Mouse (Mus musculus): ENCODE measurements at regions not wholly inside any gene's neighbourhood (a gene's known extent, or its start where the extent isn't known, plus 50 kb on each side); places are given as distances from the start of the nearest gene placed in this dataset.

- Histone ChIP-seq H3K4me1 (replicated peaks) (peaks cover 18% of the 10 kb centered on the region; the same call in 1 of the 2 replicates), H3K9ac (no peak overlapping the region), H3K36me3 (no peaks in the 10 kb centered on the region), H3K4me2 (no peak overlapping the region), H3K4me3 (no peak overlapping the region), H3K27ac (replicated peaks) (no peak overlapping the region), H3K27me3 (peaks cover 6% of the 10 kb centered on the region), H3K9me3 (peaks cover 11% of the 10 kb centered on the region; the same call in 1 of the 2 replicates)
- no peak for ATAC-seq (ENCODE audit: low read depth)
- WGBS, result 76% methylated on average over 4 of the region's 4 CpGs
These were observed 237.8 kb upstream of the Prok2 start for GRCm38 (mm10) chr6:99964007-99964406.

- Histone ChIP-seq H3K4me1 (replicated peaks) (peaks cover 11% of the 10 kb centered on the region; the same call in 1 of the 2 replicates), H3K27ac (replicated peaks) (no peak overlapping the region), H3K27me3 (peaks cover 21% of the 10 kb centered on the region), H3K9me3 (no peaks in the 10 kb centered on the region), H3K36me3 (no peaks in the 10 kb centered on the region), H3K4me3 (no peak overlapping the region), H3K9ac (no peak overlapping the region), H3K4me2 (no peak overlapping the region)
- no peak for ATAC-seq (ENCODE audit: low read depth)
- 75% methylated on average over 4 of the region's 4 CpGs for WGBS
These were observed 233.2 kb upstream of the Prok2 start for GRCm38 (mm10) chr6:99959371-99959770.

GRCm38 (mm10) chr6:99954832-99955830 is 228.9 kb upstream of the Prok2 start:
- ATAC-seq (ENCODE audit: low read depth), result no peak
- Histone ChIP-seq H3K27ac (replicated peaks) (no peak overlapping the region), H3K36me3 (no peaks in the 10 kb centered on the region), H3K4me2 (no peak overlapping the region), H3K9me3 (no peaks in the 10 kb centered on the region), H3K9ac (no peak overlapping the region), H3K4me3 (no peak overlapping the region), H3K4me1 (replicated peaks) (peaks cover 11% of the 10 kb centered on the region; the same call in 1 of the 2 replicates), H3K27me3 (peaks cover 19% of the 10 kb centered on the region)
- 78% methylated on average over 22 of the region's 22 CpGs for WGBS

DNA sequence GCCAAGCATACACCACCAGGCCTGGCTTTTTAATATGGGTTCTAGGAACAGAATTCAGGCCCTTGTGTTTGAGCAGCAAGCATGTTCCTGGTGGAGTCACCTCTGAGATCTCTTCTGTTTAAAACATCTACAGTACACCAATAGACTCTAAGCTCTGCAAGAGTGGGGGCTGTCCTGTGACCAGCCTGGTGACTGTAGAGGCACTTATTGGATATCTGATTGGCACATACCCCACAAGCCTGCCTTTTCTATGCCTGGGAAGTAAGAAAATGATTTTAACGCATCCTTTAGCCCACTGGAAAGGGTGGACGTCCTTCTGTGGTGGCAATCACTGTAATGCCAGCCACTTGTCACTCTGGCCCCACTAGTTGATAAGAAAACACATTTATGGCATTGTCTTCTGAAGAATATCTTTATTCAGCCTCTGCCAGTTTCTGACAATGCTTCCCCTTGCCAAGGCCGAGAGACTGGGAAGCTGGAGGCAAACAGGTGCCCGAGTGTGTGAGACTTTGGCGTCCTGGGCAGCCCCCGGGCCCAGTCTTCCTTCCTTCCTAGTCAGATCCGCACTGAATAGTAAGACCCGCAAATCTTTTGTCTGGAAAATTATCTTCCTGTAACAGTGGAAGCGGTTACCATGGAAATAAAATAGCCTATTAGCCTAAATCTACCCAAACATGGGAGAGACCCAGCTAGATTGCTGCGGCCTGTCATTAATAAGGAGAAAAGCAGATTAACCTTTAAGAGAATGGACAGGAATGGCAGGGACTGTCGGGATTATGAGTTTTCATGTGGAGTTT is 228.0 kb upstream of the Prok2 start:
- Histone ChIP-seq H3K4me3 (no peak overlapping the region), H3K27me3 (peaks cover 26% of the 10 kb centered on the region), H3K27ac (replicated peaks) (no peak overlapping the region), H3K36me3 (no peaks in the 10 kb centered on the region), H3K9me3 (no peaks in the 10 kb centered on the region), H3K4me2 (no peak overlapping the region), H3K4me1 (replicated peaks) (peaks cover 8% of the 10 kb centered on the region; the same call in 1 of the 2 replicates), H3K9ac (no peak overlapping the region)
- 69% methylated on average over 11 of the region's 11 CpGs for WGBS
- no peak for ATAC-seq (ENCODE audit: low read depth)

GRCm38 (mm10) chr6:99950811-99951210 is 224.6 kb upstream of the Prok2 start:
- no peaks in the 10 kb centered on the region for H3K36me3 ChIP-seq
- peaks cover 33% of the 10 kb centered on the region for H3K27me3 ChIP-seq
- H3K4me3 ChIP-seq, result no peak overlapping the region
- ATAC-seq (ENCODE audit: low read depth), result no peak
- H3K4me2 ChIP-seq, result no peak overlapping the region
- no peaks in the 10 kb centered on the region for H3K9me3 ChIP-seq
- 90% methylated on average over 8 of the region's 8 CpGs for WGBS
- H3K4me1 ChIP-seq (replicated peaks), result peaks cover 8% of the 10 kb centered on the region; the same call in 1 of the 2 replicates
- H3K9ac ChIP-seq, result no peak overlapping the region
- H3K27ac ChIP-seq (replicated peaks), result no peak overlapping the region

DNA sequence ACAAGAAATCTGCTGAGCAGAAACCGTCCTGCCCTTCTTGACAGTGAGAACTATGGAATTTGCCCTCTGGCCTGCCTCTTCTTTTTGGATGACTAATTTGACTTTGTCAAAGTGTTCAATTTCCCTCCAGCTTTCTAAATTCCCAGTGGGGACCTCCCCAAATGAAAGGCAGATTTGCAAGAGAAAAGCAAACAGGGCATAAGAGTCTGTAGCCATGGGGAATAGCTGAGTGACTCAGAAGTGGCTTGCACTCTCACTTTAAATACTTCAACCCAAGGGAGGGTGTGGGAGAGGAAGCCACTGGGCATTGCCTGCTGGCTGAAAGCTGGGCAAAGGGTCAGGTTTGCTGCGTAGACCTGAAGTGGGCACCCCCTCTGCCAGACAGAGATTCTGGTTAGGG is 220.7 kb upstream of the Prok2 start:
- Histone ChIP-seq H3K4me3 (no peak overlapping the region), H3K27me3 (peaks cover 56% of the 10 kb centered on the region), H3K9ac (no peak overlapping the region), H3K4me2 (no peak overlapping the region), H3K9me3 (no peaks in the 10 kb centered on the region), H3K27ac (replicated peaks) (no peak overlapping the region), H3K4me1 (replicated peaks) (no peaks in the 10 kb centered on the region), H3K36me3 (no peaks in the 10 kb centered on the region)
- 64% methylated on average over 2 of the region's 2 CpGs for WGBS
- ATAC-seq (ENCODE audit: low read depth), result no peak

DNA sequence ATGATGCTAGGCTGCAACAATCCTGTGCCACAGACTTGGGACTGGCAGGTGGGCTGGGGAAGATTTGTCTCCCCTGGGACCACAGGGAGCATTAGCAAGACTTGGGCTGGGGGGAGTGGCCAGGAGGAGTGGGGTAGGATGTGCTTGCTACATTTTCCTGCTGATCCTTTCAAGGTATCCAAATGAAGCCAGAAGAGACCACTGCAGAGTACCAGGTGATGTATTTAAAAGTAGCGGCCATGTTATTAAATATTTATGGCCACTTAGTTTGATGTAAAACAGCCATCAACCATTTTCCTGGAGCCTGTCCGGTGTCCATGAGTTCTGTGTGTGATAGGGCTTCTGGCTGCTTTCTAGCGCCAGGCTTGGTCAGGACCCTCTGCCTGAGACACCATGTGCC is 220.3 kb upstream of the Prok2 start:
- Histone ChIP-seq H3K36me3 (no peaks in the 10 kb centered on the region), H3K27ac (replicated peaks) (no peak overlapping the region), H3K4me2 (no peak overlapping the region), H3K27me3 (peaks cover 59% of the 10 kb centered on the region), H3K4me3 (no peak overlapping the region), H3K4me1 (replicated peaks) (no peaks in the 10 kb centered on the region), H3K9me3 (no peaks in the 10 kb centered on the region), H3K9ac (no peak overlapping the region)
- WGBS, result 56% methylated on average over 3 of the region's 3 CpGs
- no peak for ATAC-seq (ENCODE audit: low read depth)

- H3K36me3 ChIP-seq, result no peaks in the 10 kb centered on the region
- no peaks in the 10 kb centered on the region for H3K9me3 ChIP-seq
- no peak overlapping the region for H3K9ac ChIP-seq
- no peaks in the 10 kb centered on the region for H3K4me1 ChIP-seq (replicated peaks)
- no peak overlapping the region for H3K4me2 ChIP-seq
- no peak overlapping the region for H3K27ac ChIP-seq (replicated peaks)
- no peak for ATAC-seq (ENCODE audit: low read depth)
- peaks cover 66% of the 10 kb centered on the region for H3K27me3 ChIP-seq
- H3K4me3 ChIP-seq, result no peak overlapping the region
- WGBS, result 94% methylated on average over 2 of the region's 2 CpGs
These were observed 219.5 kb upstream of the Prok2 start for GRCm38 (mm10) chr6:99945691-99946090.

DNA sequence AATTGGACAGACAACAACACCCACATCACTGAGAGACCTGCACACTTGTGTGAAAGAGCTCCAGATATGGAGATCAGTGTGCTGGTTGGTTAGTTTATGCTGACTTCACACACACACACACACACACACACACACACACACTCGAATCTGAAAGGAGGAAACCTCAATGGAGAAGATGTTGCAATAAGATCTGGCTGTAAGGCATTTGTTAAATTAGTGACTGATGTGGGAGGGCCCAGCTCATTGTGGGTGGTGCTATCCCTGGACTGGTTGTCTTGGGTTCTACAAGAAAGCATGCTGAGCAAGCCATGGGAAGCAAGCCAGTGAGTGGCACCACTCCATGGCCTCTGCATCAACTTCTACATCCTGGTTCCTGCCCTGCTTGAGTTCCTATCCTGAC is 216.8 kb upstream of the Prok2 start:
- 67% methylated on average over 1 of the region's 1 CpGs for WGBS
- no peak overlapping the region for H3K4me2 ChIP-seq

DNA sequence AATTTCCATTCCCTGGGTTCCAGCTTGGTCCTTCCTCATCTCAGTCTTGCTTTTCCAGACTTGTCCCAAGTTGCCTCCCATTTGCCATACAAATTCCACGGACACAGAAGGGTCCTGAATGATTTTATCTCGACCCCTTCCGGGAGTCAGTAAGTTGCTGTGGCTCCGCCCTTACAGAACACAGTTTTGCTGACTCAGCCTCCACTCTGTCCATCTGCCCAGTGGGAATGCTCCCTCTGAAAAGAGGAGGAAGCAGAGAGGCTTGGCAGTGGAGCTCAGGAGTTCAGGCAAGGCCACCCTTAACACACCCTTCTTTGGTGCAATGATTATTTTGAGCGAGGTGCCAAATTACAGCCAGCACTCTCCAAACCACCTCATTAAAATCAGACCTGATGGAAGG is 213.9 kb upstream of the Prok2 start:
- no peak for ATAC-seq (ENCODE audit: low read depth)
- H3K27ac ChIP-seq (replicated peaks), result no peak overlapping the region
- no peak overlapping the region for H3K4me2 ChIP-seq
- no peak overlapping the region for H3K9ac ChIP-seq
- no peak overlapping the region for H3K4me3 ChIP-seq
- H3K36me3 ChIP-seq, result no peaks in the 10 kb centered on the region
- WGBS, result 70% methylated on average over 5 of the region's 5 CpGs
- no peaks in the 10 kb centered on the region for H3K9me3 ChIP-seq
- H3K4me1 ChIP-seq (replicated peaks), result peaks cover 12% of the 10 kb centered on the region
- H3K27me3 ChIP-seq, result peaks cover 79% of the 10 kb centered on the region

More for the DNA sequence above, 216.8 kb upstream of the Prok2 start:
- H3K27me3 ChIP-seq, result peaks cover 86% of the 10 kb centered on the region
- H3K9me3 ChIP-seq, result no peaks in the 10 kb centered on the region
- no peaks in the 10 kb centered on the region for H3K36me3 ChIP-seq
- no peak overlapping the region for H3K4me3 ChIP-seq
- no peak overlapping the region for H3K27ac ChIP-seq (replicated peaks)
- H3K9ac ChIP-seq, result no peak overlapping the region
- peaks cover 12% of the 10 kb centered on the region for H3K4me1 ChIP-seq (replicated peaks)
- no peak for ATAC-seq (ENCODE audit: low read depth)

DNA sequence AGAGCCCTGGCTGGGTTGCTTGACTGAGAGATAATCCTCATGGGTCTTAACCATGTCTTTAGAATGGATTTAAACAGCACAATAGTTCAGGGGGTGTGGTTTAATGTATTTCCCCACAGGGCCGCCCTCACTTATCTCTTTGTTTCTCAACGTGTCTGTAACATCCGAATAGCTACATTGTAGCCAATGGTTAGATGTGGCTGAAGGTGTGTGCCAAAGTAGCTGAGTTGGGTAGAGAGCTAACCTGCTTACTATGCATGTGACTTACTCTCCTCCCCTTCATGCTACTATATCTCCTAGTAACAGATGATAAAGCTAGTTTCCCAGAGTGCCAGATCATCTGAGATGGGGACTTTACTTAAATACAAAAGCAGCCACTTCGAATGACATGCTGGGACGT is 213.2 kb upstream of the Prok2 start:
- no peak for ATAC-seq (ENCODE audit: low read depth)
- Histone ChIP-seq H3K4me3 (no peak overlapping the region), H3K4me1 (replicated peaks) (peaks cover 15% of the 10 kb centered on the region), H3K27me3 (peaks cover 80% of the 10 kb centered on the region), H3K9ac (no peak overlapping the region), H3K4me2 (no peak overlapping the region), H3K36me3 (no peaks in the 10 kb centered on the region), H3K27ac (replicated peaks) (no peak overlapping the region), H3K9me3 (no peaks in the 10 kb centered on the region)
- WGBS, result 42% methylated on average over 5 of the region's 5 CpGs

DNA sequence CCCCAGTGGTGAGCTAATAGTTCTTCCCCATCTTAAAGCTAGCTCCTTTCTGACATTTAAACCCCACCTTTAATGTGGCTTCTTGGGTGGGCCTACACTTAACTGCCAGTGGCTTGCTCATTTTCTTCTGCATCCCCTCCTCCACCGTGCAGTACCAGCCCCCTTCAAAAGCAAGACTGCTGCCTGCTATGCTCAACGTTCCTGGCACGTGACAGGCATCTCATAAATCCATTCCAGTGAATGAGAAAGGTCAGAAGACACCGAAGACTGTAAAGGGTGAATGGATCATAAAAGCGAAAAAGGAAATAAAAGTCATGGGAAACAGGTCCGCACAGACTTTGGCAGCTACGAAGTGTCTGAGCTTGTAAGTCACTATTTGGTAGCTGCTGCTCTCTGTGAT is 212.8 kb upstream of the Prok2 start:
- Histone ChIP-seq H3K36me3 (no peaks in the 10 kb centered on the region), H3K9me3 (no peaks in the 10 kb centered on the region), H3K4me3 (no peak overlapping the region), H3K4me1 (replicated peaks) (peaks cover 19% of the 10 kb centered on the region), H3K4me2 (no peak overlapping the region), H3K27ac (replicated peaks) (no peak overlapping the region), H3K27me3 (peaks cover 84% of the 10 kb centered on the region), H3K9ac (no peak overlapping the region)
- ATAC-seq (ENCODE audit: low read depth), result no peak; the same call in 1 of the 2 replicates
- 15% methylated on average over 7 of the region's 7 CpGs for WGBS

All from neural tube, embryonic 13.5 days (tissue).